Mouse (Mus musculus) forebrain, embryonic 11.5 days (tissue): ENCODE results near the gene Rpgrip1l. TPM values are rescaled to one million over a fixed set of nuclear protein-coding genes. Genes with fewer than 3 reads are reported as not detected.

ENCODE experiments used
- ATAC-seq: fragments of 200-750 bp; cut with Nextera tagmentation; replicated peaks from 2 replicates; pipeline ENCODE4 v1.8.0; 2017; ENCODE audit warnings: moderate TSS enrichment; ENCODE audit not compliant: low FRiP score
- DNase-seq: peaks from one replicate; pipeline ENCODE4 v3.0.0-alpha.2; 2017; ENCODE audit warnings: low spot score
- H3K27ac ChIP-seq: fragments of 300-500 bp; sonication (generic); 2 replicates; pipeline ENCODE4 v1.5.1; 2014; ENCODE audit warnings: low read depth, low read length
- H3K27me3 ChIP-seq: fragments of 300-500 bp; sonication (generic); 2 replicates; pipeline ENCODE4 v1.6.1; 2014; ENCODE audit warnings: mild to moderate bottlenecking, low read length, mixed read lengths; ENCODE audit not compliant: control insufficient read depth, insufficient read depth
- H3K36me3 ChIP-seq: fragments of 300-500 bp; sonication (generic); 2 replicates; pipeline ENCODE4 v1.6.1; 2014; ENCODE audit warnings: mild to moderate bottlenecking, low read length, moderate library complexity, mixed read lengths; ENCODE audit not compliant: control insufficient read depth, insufficient read depth
- H3K4me1 ChIP-seq: fragments of 300-500 bp; sonication (generic); replicated peaks from 2 replicates; pipeline ENCODE4 v1.6.1; 2014; ENCODE audit warnings: low read length, mixed read lengths; ENCODE audit not compliant: control insufficient read depth, insufficient read depth
- H3K4me2 ChIP-seq: fragments of 300-500 bp; sonication (generic); 2 replicates; pipeline ENCODE4 v1.6.1; 2014; ENCODE audit warnings: low read depth, mild to moderate bottlenecking, low read length, moderate library complexity, mixed read lengths; ENCODE audit not compliant: severe bottlenecking
- H3K4me3 ChIP-seq: fragments of 300-500 bp; sonication (generic); 2 replicates; pipeline ENCODE4 v1.5.1; 2014; ENCODE audit warnings: low read depth, low read length
- H3K9ac ChIP-seq: fragments of 300-500 bp; sonication (generic); 2 replicates; pipeline ENCODE4 v1.6.1; 2014; ENCODE audit warnings: low read length
- H3K9me3 ChIP-seq: fragments of 300-500 bp; sonication (generic); 2 replicates; pipeline ENCODE4 v1.6.1; 2016; ENCODE audit warnings: low read length, mixed read lengths; ENCODE audit not compliant: control insufficient read depth
- WGBS: fragments of 180-500 bp; shearing (Covaris S2); extraction: QIAGEN DNeasy Blood & Tissue Kit; methylation state at CpG from one replicate; pipeline ENCODE4 v1.1.7; 2014; 5-methylcytosine and 5-hydroxymethylcytosine counted together
- polyA plus RNA-seq: library from polyadenylated mRNA; unstranded; fragments of >200 nt; fragmentation: Nextera tagmentation; extraction: Ambion mirVana; gene quantifications from 2 replicates; pipeline ENCODE4 v1.2.1, GENCODE M21; 2014

The Rpgrip1l gene
- polyA plus RNA-seq, 1 experiment from 2014 or later, result 13.7 TPM

- H3K9me3 ChIP-seq, result no peaks in the 10 kb centered on the region
- H3K4me3 ChIP-seq, result no peak overlapping the region
- ATAC-seq, result no peak
- H3K4me2 ChIP-seq, result no peak overlapping the region
- H3K27me3 ChIP-seq, result no peaks in the 10 kb centered on the region
- WGBS, result 83% methylated on average over 3 of the region's 3 CpGs
- H3K9ac ChIP-seq, result no peak overlapping the region
- no peaks in the 10 kb centered on the region for H3K36me3 ChIP-seq
- DNase-seq, result no peak
- peaks cover 5% of the 10 kb centered on the region; the same call in 1 of the 2 replicates for H3K4me1 ChIP-seq
- no peak overlapping the region for H3K27ac ChIP-seq
Observed at GRCm38 (mm10) chr8:91326018-91326417, 13.0 kb upstream of the Rpgrip1l start.

GRCm38 (mm10) chr8:91324916-91325315, 11.9 kb upstream of the Rpgrip1l start:
- no peaks in the 10 kb centered on the region for H3K36me3 ChIP-seq
- DNase-seq (no peak), ATAC-seq (no peak)
- no peaks in the 10 kb centered on the region for H3K9me3 ChIP-seq
- no peak overlapping the region for H3K4me2 ChIP-seq
- H3K4me1 ChIP-seq, result peaks cover 2% of the 10 kb centered on the region; the same call in 1 of the 2 replicates
- 85% methylated on average over 4 of the region's 4 CpGs for WGBS
- H3K27me3 ChIP-seq, result no peaks in the 10 kb centered on the region
- H3K27ac ChIP-seq, result no peak overlapping the region
- H3K4me3 ChIP-seq, result no peak overlapping the region
- no peak overlapping the region for H3K9ac ChIP-seq

- no peak for DNase-seq
Observed at GRCm38 (mm10) chr8:91324271-91324670, 11.2 kb upstream of the Rpgrip1l start.

DNA sequence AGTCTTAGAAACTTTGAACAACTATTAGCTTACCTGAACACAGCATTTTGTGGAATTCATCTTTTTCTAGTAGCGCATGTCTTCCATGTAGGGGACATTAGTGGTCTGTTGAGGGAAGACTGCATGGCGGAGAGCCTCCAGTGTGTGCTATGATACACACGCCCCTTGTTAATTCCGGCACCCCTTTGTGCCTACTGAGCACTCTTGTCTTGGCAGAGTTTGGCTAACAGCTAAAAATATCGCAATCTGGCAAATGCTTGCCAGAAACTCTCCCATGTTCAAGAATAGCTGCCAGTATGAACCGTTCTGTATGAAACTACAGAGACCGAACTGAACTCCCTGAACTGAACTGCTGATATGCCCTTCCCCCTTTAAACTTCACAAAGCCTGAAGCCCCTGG, 10.4 kb upstream of the Rpgrip1l start:
- H3K36me3 ChIP-seq, result no peaks in the 10 kb centered on the region
- no peak for DNase-seq
- H3K27me3 ChIP-seq, result no peaks in the 10 kb centered on the region
- no peak for ATAC-seq
- H3K4me1 ChIP-seq, result no peaks in the 10 kb centered on the region
- no peak overlapping the region for H3K4me2 ChIP-seq
- no peak overlapping the region for H3K27ac ChIP-seq
- no peak overlapping the region for H3K9ac ChIP-seq
- 83% methylated on average over 7 of the region's 7 CpGs for WGBS
- H3K4me3 ChIP-seq, result no peak overlapping the region
- no peaks in the 10 kb centered on the region for H3K9me3 ChIP-seq

More at GRCm38 (mm10) chr8:91324271-91324670, 11.2 kb upstream of the Rpgrip1l start:
- H3K4me1 ChIP-seq, result no peaks in the 10 kb centered on the region; the same call in 1 of the 2 replicates
- no peaks in the 10 kb centered on the region for H3K27me3 ChIP-seq
- no peaks in the 10 kb centered on the region for H3K9me3 ChIP-seq
- no peak overlapping the region for H3K27ac ChIP-seq
- no peak for ATAC-seq
- WGBS, result 46% methylated on average over 9 of the region's 9 CpGs
- no peak overlapping the region for H3K4me2 ChIP-seq
- no peaks in the 10 kb centered on the region for H3K36me3 ChIP-seq
- H3K4me3 ChIP-seq, result no peak overlapping the region
- H3K9ac ChIP-seq, result no peak overlapping the region

GRCm38 (mm10) chr8:91318938-91319729, 6.1 kb upstream of the Rpgrip1l start:
- WGBS, result 86% methylated on average over 7 of the region's 7 CpGs
- Histone ChIP-seq H3K9ac (no peak overlapping the region), H3K4me3 (no peak overlapping the region), H3K9me3 (no peaks in the 10 kb centered on the region), H3K27me3 (no peaks in the 10 kb centered on the region), H3K4me1 (peaks cover 5% of the 10 kb centered on the region; the same call in 1 of the 2 replicates), H3K4me2 (no peak overlapping the region), H3K27ac (no peak overlapping the region), H3K36me3 (no peaks in the 10 kb centered on the region)
- ATAC-seq, result no peak
- no peak for DNase-seq

- WGBS, result 90% methylated on average over 5 of the region's 5 CpGs
- no peak for DNase-seq
- Histone ChIP-seq H3K4me3 (no peak overlapping the region), H3K4me2 (no peak overlapping the region), H3K27ac (no peak overlapping the region), H3K4me1 (peaks cover 5% of the 10 kb centered on the region; the same call in 1 of the 2 replicates), H3K27me3 (no peaks in the 10 kb centered on the region), H3K9ac (no peak overlapping the region), H3K9me3 (no peaks in the 10 kb centered on the region), H3K36me3 (no peaks in the 10 kb centered on the region)
- ATAC-seq, result no peak
Observed at GRCm38 (mm10) chr8:91317567-91318227, 4.6 kb upstream of the Rpgrip1l start.

- 83% methylated on average over 2 of the region's 2 CpGs for WGBS
- peak overlapping the region; percentile 69 for H3K9ac ChIP-seq
- peak overlapping the region; percentile 73 for H3K4me2 ChIP-seq
- H3K27ac ChIP-seq, result no peak overlapping the region
- peaks cover 5% of the 10 kb centered on the region; the same call in 1 of the 2 replicates for H3K4me1 ChIP-seq
- ATAC-seq (no peak), DNase-seq (no peak)
- H3K4me3 ChIP-seq, result peak overlapping the region; percentile 77
- H3K36me3 ChIP-seq, result no peaks in the 10 kb centered on the region
- no peaks in the 10 kb centered on the region for H3K27me3 ChIP-seq
- H3K9me3 ChIP-seq, result no peaks in the 10 kb centered on the region
Observed at GRCm38 (mm10) chr8:91312342-91312741, 720 bp downstream of the Rpgrip1l start.

GRCm38 (mm10) chr8:91304481-91305386, 8.3 kb downstream of the Rpgrip1l start:
- Histone ChIP-seq H3K27ac (no peak overlapping the region), H3K27me3 (no peaks in the 10 kb centered on the region), H3K4me2 (no peak overlapping the region), H3K4me3 (no peak overlapping the region), H3K36me3 (no peaks in the 10 kb centered on the region; the same call in none of the 2 replicates), H3K4me1 (no peaks in the 10 kb centered on the region), H3K9me3 (no peaks in the 10 kb centered on the region), H3K9ac (no peak overlapping the region)
- 91% methylated on average over 17 of the region's 17 CpGs for WGBS
- DNase-seq (no peak), ATAC-seq (no peak)
